Mouse (Mus musculus): ENCODE results near the gene Specc1. TPM values are rescaled to one million over a fixed set of nuclear protein-coding genes. Genes with fewer than 3 reads are reported as not detected.

Gene Specc1
- total RNA-seq, 2 experiments from 2014 or later = 1.9 to 2.3 TPM

DNA sequence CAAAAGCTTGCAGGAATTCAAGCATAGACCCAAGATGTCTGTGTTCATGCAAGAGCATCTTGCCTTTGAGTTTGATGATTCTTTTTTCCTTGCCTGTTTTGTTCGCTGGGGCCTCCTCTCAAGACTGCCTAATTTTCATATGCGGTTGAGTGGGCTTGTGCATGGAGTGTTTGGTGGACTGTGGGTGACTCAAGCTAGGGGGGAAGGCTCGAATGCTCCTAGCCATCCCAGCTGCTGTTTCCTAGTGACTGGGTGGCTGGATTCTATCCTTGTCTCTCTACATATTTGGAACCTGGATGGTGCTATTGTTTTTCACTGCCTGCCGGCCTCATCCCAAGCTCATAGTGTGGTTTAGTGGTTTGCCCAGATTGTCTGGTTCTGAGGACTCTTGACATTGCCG is 8.0 kb downstream of the Specc1 start:
- no peak for DNase-seq
- intact Hi-C loops (cut with DNase I) = no loop called here

DNA sequence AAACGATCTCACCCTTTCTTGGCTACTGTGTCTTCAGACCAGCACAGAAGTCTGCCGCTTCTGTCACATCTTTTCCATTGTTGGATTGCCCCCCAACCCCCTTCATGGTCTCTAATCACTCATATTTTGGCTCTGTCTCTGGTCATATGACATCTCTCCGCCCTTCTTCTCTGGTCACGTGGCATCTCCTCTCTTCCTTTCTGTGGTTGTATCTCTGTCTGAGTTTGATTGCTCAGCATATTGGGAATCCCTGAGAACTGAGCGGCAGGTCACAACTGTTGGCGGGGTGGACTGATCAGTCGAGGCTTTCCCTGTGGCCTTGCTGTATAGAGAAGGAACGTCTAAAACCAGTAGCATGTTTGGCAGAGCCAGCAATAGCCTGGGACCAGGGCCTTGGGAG is 10.5 kb downstream of the Specc1 start:
- DNase-seq = no peak
- intact Hi-C loops (cut with DNase I) = no loop called here

DNA sequence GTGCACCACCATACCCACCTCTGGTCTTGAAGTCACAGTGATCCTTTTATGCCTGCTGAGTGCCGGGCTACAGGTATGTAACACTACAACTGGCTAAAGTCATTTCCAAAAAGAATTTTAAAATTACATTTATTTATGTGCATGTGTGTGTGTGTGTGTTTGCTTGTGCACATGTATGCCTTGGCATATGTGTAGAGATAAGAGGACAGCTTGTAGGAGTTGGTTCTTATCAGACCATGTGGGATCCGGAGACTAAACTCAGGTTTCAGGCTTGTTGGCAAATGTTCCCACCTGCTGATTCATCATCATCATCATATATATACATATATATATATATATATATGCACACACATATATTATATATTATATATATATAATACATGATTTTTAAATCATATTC is 12.3 kb downstream of the Specc1 start:
- no peak for DNase-seq
- intact Hi-C loops (cut with DNase I) = no loop called here

DNA sequence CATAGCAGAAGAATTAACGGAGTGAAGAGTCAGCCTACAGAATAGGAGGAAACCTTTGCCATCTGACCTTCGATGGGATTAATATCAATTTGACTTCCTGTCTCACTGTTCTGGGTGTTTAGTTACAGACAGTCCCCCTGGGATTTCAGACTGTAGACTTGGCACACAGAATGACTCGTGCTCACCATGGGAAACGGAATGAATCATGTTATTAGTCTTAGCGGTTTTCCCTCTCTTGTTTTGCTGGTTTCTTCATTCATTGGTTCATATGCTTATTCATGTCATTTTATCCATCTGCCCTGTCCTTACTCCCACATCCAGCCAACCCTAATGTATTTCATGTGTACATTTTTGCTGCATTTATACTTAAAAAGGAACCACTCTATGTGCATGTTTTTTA is 14.3 kb downstream of the Specc1 start:
- intact Hi-C loops (cut with DNase I) = no loop called here
- no peak for DNase-seq

DNA sequence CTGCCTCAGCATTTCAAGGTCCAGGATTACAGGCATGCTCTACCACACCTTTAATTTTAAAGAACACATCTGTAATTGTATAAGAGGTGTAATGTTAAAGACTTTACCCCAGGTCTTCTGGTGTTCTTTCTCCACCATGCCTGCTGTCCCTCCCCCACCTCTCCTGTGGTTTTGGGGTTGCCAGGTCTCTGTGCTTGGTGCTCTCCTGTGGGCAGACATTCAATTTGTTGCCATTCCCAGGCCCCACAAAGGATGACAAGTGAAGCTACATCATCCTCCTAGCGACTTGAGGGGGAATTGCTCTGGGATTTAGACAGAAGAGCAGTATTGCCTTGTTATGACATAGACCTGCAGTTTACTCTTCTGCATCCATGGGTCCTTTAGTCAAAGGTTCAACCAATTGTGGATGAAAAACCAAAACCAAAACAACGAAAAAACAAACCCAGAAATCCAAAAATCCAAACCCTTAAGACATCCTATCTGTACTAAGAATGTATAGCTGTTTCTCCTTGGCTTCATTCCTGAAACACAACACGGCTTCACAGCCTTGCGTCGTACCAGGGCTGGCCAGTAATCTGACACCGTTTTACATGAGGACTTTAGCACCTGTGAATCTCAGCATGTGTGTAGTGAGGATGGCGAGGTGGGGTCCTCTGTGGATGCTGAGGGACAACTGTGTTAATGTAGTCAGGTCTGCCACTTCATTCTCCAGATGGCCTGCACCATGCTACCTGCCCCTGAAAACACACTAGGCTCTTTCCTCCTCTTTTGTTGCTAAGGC is 15.1 kb downstream of the Specc1 start:
- no peak for DNase-seq
- intact Hi-C loops (cut with DNase I) = no loop called here

DNA sequence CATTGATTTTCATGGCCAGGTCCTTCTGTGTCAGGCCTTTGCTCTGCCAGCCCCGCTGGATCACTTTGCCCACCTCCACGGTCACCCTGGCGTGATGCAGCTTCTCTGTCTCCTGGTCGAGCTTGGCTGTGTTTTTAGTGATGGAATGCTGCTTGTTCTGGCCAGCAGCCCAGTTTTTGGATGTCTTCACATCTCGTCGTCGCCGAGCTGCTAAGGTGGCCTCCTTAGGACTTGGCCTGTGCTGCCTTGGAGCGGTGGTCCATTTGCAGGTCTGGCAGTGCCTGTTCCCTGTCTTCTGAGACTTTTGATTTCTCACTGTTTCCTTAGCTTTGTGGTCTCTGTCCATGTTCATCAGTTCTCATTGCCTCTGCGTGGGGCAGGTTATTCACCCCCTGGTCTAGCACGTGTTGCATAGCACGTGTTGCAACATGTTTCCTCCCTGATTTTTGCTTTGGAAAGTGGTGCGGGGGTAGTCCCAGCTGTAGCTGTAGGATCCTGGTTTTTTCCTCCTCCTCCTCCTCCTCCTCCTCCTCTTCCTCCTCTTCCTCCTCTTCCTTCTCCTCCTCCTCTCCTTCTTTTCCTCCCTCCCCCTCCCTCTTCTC is 17.6 kb downstream of the Specc1 start:
- intact Hi-C loops (cut with DNase I) = no loop called here
- no peak for DNase-seq

DNA sequence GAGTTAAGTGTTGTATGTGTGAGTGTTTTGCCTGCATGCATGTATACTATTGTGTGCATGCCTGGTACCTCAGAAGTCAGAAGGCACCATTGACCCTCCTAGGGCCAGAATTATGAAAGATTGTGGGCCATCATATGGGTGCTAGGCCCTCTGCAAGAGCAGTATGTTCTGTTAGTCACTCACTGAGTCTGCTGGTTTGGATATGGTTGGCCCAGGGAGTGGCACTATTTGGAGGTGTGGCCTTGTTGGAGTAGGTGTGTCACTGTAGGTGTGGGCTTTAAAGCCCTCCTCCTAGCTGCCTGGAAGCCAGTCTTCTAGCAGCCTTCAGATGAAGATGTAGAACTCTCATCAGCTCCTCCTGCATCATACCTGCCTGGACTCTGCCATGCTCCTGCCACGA is 19.2 kb downstream of the Specc1 start:
- intact Hi-C loops (cut with DNase I) = no loop called here
- DNase-seq = no peak

DNA sequence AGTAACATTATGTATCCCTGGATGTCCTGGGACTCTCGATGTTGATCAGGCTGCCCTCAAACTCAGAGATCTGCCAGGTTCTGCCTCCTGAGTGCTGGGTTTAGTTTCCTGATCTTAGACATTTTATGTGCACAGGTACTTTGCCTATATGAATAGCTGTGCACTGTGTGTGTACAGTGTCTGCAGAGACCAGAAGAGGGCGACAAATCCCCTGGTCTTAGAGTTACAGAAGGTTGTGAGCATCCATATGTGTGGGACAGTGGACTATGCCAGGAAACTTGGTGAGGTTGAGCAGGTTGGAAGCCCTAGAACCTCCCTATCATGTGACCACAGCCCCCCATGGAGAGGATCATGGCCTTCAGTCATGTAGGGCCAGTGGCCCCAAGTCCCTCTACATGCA is 24.7 kb downstream of the Specc1 start:
- intact Hi-C loops (cut with DNase I) = no loop called here
- DNase-seq = no peak

DNA sequence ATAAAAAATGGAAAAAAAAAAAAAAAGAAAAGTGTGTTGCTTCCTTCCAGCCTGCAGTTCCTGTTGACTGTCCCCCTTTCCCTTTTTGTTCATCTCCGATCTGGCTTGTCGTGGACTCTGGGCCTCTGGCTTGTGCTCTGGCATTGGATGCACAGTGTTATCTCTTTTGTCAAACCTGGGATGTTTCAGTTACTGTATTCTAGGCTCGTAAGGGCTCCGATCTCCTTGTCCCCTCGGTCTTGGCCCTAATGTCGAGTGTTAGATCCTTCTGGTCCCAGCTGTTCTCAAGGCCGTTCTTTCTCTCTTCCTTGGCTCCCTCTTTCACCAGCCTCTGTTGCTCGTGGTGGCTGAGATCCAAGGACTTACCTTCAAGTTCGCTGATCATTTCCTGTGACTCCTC is 26.3 kb downstream of the Specc1 start:
- no peak for DNase-seq
- intact Hi-C loops (cut with DNase I) = no loop called here

DNA sequence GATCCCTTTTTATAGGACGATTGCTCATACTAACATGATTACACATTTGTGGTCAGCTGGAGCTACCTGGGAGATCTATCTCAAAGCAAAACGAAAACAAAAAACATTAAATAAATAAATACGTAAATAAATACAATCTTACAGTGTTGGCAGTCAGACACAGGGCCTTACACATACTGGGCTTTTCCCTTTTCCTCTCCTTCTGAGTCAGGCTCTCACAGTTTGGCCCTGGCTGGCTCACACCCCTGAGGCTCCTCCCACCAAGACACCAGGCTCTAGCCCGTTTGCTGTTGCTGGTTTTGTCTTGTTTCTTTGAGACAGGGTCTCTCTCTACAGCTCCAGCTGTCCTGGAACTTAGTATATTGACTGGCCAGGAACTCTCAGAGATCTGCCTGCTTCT is 30.4 kb downstream of the Specc1 start:
- DNase-seq = no peak
- intact Hi-C loops (cut with DNase I) = no loop called here

DNA sequence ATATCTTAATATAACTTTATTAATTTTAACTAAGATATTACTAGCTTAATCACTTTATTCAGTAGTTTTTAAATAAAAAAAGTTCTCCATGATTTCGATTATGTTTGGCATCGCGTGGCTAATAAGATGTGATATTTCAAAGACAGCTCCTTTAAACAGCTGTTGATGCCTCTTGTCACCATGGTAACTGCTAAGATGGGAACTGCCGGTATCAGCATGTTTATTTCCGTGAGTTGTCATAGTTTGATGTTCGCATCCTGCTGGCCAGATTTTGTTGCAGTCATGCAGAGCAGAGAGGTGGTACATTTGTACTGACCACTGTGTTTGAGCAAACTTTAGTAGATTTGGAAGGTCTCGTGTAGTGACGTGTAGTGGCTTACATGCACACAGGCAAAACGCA is 33.1 kb downstream of the Specc1 start:
- intact Hi-C loops (cut with DNase I) = no loop called here
- no peak for DNase-seq

DNA sequence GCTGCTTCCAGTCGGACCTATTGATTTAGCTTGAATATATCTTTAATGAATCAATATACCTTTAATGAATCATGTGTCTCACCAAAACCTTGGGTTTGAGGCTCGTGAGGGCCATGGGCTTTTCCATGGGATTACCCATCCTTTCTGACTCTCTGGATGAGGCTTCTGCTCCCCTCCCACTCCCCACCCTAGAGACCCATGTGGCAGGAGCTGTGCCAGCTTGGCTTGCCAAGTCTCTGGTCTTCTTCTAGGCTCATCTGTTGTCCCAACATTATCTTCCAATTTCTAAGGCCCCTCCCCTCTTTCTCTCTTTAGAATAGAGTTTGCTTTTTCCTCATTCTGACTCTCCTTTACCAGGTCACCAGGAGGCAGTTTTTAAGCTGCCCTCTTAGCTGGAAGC is 35.0 kb downstream of the Specc1 start:
- intact Hi-C loops (cut with DNase I) = no loop called here
- DNase-seq = no peak

DNA sequence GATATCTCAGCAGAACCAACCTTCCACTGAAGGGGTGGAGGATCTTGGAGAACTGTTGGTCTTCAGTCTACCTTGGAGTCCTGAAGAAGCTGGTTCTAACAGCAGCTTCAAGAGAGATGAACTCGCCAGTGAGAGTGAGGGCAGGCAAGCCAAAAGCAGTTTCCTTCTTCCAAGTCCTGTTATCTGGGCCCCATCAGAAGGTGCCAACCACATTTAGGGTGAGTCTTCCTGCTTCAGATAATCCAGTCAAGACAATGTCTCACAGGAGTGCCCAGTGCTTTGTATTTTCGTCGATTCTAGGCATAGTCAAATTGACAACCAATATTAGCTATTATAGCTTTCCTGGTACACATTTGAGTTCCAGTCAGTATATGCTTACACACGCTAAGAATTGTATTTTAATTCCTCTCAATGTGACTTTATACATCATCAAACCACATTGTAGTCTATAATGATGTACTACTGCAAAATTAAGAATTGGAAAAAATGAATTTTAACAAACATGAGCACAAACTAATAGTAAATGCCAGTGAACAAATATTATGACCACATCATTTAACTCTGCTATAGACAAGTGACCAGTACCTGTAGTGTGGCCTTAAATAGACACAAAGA is 36.2 kb downstream of the Specc1 start:
- DNase-seq = no peak
- intact Hi-C loops (cut with DNase I) = no loop called here

DNA sequence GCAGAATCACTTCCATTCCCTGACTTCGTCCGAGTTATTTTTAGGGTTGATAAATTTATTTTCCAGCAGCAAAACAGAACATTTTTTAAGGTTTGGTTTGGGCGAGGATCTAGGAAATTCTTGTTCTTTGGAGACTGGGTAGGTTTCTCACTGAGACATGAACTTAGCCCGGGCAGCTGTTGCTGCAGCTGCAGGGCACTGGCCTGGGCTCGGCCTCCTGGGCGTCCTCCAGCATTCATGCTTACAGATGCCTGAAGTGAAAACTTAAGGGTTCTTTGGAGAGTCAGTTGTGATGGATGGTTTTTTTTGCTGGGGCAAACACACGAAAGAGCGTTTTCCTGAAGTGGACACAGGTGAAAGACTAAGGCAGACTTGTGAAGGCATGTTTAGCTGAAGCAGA is 42.9 kb downstream of the Specc1 start:
- no peak for DNase-seq
- intact Hi-C loops (cut with DNase I) = no loop called here

DNA sequence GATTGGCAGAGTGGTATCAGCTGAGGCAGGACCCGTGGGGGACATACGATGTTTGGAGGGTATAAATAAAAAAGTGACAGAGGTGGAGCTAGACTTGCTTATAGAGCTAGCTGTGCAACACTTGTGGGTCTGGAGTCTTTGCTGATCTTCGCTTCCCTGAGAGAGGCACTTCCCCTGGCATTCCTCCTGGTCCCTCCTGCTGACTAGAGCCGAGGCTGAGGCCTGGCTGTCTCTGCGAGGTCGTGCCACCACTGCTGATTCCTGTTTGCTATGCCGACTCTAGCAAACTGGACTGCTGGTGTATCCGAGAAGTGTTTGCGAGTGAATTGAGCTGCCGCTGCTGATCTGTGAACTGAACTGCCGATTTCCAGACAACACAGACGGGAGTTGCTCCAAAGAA is 43.5 kb downstream of the Specc1 start:
- no peak for DNase-seq
- intact Hi-C loops (cut with DNase I) = no loop called here

DNA sequence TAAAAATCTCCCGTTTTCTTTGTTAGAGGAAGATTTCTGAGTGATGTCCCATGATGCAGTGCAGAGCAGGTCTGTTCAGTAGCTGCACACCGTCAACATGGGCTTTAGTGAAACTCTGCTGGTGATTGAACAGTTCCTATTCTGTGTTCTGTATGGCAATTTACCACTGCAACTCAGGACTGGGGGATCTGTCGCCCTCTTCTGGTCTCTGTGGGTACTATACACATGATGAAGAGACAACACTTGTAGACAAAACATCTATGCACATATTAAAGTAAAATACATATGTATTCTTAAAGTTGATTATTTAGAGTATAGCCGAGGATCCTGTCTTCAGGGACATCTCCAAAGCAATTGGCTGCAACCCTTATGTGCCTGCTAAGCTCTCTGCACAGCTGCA is 45.4 kb downstream of the Specc1 start:
- DNase-seq = no peak
- intact Hi-C loops (cut with DNase I) = no loop called here

DNA sequence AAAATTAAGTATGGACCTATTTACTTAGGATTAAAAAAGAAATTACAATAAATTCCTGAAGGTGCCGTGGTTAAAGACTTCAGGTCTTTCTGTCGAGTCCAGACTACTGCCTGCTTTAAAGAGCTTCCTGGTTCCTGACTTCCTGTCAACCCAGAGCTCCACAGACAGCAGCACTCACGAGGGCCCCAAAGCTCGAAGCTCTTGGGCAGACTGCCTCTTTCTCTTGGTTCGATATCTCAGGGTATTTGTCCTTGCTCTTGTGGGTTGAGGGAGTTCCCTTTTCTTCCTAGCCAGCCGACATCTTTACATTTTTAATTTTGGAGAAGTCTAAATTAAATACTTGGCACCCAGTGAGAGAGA is 48.3 kb downstream of the Specc1 start:
- no peak for DNase-seq
- intact Hi-C loops (cut with DNase I) = no loop called here

DNA sequence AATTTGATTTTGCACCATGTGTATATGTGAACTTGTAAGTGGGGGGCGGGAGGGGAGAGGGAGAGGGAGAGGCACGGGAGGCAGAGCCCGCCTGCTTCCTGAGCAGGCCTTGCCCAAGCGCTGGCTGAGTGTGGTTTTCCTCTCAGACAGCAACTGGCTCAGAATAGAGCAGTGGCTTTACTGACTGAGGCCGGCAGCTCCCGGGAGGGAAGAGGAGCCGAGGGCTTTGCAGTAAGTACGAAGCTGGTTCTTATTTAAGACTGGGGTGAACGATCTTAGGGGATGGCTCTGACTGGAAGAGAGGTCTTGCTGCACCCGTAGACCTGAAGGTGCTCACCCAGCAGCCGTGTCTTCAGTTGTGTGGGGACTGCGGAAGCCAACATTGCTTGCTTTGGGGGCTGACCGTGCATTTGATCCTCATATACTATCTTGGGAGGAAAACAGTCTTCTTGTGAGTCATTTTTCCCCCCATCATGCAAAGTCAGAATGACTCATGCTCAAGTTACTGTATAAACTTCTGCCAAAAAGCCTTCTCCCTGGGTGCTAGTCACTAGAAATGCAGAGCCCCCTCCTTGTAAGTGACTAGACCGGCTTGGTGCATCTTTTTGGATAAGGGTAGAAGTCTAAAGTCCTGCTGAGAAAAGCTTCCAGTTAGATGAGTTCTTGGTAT is 48.8 kb downstream of the Specc1 start:
- intact Hi-C loops (cut with DNase I) = no loop called here
- no peak for DNase-seq

DNA sequence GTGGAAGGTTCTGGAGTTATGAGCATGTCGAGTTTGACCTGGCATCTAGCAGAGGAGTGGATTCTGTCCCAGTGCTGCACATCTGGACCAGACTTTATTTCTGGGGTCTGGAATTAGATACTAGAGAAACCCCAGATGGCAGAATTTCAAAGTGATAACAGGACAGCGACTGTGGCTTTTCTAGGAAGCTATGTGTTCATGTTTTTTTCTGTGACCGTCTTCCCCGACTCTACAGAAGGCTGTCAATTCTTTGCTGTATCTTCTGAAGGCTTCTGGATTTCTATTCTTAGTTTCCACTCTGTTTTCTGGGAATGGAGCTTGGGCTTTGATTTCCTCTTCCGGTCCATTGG is 49.3 kb downstream of the Specc1 start:
- no peak for DNase-seq
- intact Hi-C loops (cut with DNase I) = no loop called here

DNA sequence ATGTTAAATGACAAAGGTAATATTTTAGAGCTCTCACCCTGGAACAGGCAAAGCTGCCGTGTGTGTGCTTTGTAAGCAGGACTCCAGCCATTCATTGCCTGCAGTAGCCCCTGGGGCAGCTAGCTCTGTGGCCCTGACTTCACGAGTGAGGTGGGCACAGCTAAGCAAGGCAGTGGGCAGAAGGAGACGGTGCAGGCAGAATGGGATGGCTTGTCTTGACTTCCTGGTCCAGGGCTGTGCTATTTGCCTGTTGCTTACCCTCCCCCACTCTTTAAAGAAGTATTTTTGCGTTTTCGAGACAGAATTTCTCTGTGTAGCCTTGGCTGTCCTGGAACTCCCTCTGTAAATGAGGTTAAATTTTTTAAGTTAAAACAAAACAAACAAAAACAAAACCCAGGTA is 50.1 kb downstream of the Specc1 start:
- DNase-seq = no peak
- intact Hi-C loops (cut with DNase I) = no loop called here

DNA sequence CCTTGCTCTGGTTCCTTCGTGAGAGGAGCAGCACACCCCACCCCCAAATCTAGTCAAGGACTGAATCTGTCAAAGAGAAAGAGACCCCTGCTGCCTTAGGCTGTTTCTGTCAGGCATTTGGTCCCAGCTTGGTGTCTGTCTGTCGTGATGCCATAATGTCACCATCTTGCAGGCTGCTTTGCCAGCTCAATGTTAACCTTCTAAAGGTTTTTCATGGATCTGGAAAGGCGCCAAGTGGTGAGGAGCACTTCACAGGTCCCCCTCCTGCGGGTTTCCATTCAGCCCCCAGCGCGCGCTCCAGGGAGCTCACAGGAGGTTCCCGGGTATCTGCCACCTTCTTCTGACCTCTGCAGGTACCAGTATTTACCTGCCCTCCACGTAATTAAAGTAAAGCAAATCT is 51.4 kb downstream of the Specc1 start:
- DNase-seq = no peak
- intact Hi-C loops (cut with DNase I) = no loop called here
